Mouse (Mus musculus) heart, adult 2 months (tissue): Measurements from ENCODE around the gene Nfatc4.

ENCODE experiments used
- CTCF ChIP-seq: fragments of 200-600 bp; IDR thresholded peaks from 2 replicates; pipeline ENCODE4 v1.8.1; 2022; ENCODE audit warnings: antibody characterized with exemption, mild to moderate bottlenecking, moderate library complexity
- EP300 ChIP-seq: fragments of 200-500 bp; IDR thresholded peaks from 2 replicates; pipeline ENCODE4 v1.6.1; 2011; ENCODE audit warnings: low read depth, low read length, control low read depth; ENCODE audit not compliant: insufficient read depth
- POLR2A ChIP-seq: fragments of 200-500 bp; IDR thresholded peaks from 2 replicates; pipeline ENCODE4 v1.6.1; 2011; ENCODE audit warnings: mild to moderate bottlenecking, low read depth, low read length, control low read depth; ENCODE audit not compliant: insufficient read depth

DNA sequence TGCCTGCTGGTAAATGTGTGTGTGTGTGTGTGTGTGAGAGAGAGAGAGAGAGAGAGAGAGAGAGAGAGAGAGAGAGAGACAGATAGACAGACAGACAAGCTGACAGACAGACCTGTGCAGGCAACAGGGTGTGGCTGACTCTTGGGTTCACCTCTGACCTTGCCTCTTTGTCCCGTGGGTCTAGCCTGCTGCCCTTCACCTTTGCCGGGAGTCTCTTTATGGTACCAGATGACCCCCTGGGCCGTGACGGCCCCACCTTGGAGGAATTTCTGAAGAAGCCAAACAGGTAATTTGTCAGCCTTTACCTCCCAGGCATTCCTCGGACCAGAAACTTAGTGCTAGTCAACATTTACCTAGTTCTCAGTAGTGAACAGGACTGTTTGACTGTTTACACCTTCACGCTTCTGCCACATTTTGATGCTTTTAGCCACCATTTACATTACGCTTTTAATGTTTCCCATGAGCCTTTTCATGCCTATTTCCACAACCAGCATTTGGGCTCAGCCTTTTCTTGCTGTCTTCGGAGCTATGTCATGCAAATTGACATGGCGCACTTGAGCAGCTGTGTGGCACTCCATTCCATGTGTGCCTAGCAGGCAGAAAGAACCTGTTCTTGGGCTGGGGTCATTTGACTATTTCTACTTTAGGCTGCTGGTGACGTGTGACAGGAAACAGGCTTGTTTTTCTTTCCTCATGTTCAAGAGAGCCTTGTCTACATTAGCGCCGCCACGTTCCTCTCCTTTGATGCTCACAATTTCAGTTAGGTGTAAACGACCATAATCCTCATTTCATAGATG, 45.5 kb downstream of the Nfatc4 start:
- TF ChIP-seq CTCF (no peak), EP300 (no peak), POLR2A (no peak)
